Mouse (Mus musculus) lung, postnatal 0 days (tissue): ENCODE measurements at regions not wholly inside any gene's neighbourhood (a gene's known extent, or its start where the extent isn't known, plus 50 kb on each side); places are given as distances from the start of the nearest gene placed in this dataset.

Source experiments
- ATAC-seq: fragments of 200-750 bp; cut with Nextera tagmentation; 2 replicates; pipeline ENCODE4 v1.8.0; 2017; ENCODE audit warnings: moderate library complexity
- DNase-seq: peaks from one replicate; pipeline ENCODE4 v3.0.0-alpha.2; 2016; ENCODE audit warnings: low spot score
- H3K27ac ChIP-seq: fragments of 300-500 bp; sonication (generic); 2 replicates; pipeline ENCODE4 v1.5.1; 2014; ENCODE audit warnings: antibody characterized with exemption, mild to moderate bottlenecking, low read length, mixed read lengths
- H3K27me3 ChIP-seq: fragments of 300-500 bp; sonication (generic); replicated peaks from 2 replicates; pipeline ENCODE4 v1.6.1; 2014; ENCODE audit warnings: low read length, mixed read lengths; ENCODE audit not compliant: insufficient read depth
- H3K36me3 ChIP-seq: fragments of 300-500 bp; sonication (generic); 2 replicates; pipeline ENCODE4 v1.6.1; 2014; ENCODE audit warnings: low read length, mixed read lengths; ENCODE audit not compliant: insufficient read depth
- H3K4me1 ChIP-seq: fragments of 300-500 bp; sonication (generic); 2 replicates; pipeline ENCODE4 v1.6.1; 2014; ENCODE audit warnings: antibody characterized with exemption, low read depth, low read length, mixed read lengths; ENCODE audit not compliant: insufficient read depth
- H3K4me2 ChIP-seq: fragments of 300-500 bp; sonication (generic); replicated peaks from 2 replicates; pipeline ENCODE4 v1.6.1; 2014; ENCODE audit warnings: low read depth, mild to moderate bottlenecking, low read length, moderate library complexity, mixed read lengths
- H3K4me3 ChIP-seq: fragments of 300-500 bp; sonication (generic); 2 replicates; pipeline ENCODE4 v1.5.1; 2014; ENCODE audit warnings: low read depth, low read length
- H3K9ac ChIP-seq: fragments of 300-500 bp; sonication (generic); replicated peaks from 2 replicates; pipeline ENCODE4 v1.6.1; 2014; ENCODE audit warnings: low read depth, mild to moderate bottlenecking
- H3K9me3 ChIP-seq: fragments of 300-500 bp; sonication (generic); 2 replicates; pipeline ENCODE4 v1.6.1; 2016; ENCODE audit warnings: low read length, mixed read lengths
- CTCF ChIP-seq: IDR thresholded peaks from 2 replicates; pipeline ENCODE4 v1.5.1; 2016; ENCODE audit warnings: antibody characterized with exemption, mild to moderate bottlenecking
- EP300 ChIP-seq: IDR thresholded peaks from 2 replicates; pipeline ENCODE4 v1.6.1; 2016; ENCODE audit warnings: antibody characterized with exemption, mild to moderate bottlenecking, control low read depth
- WGBS: fragments of 180-500 bp; shearing (Covaris S2); extraction: QIAGEN DNeasy Blood & Tissue Kit; methylation state at CpG from one replicate; pipeline ENCODE4 v1.1.7; 2014; 5-methylcytosine and 5-hydroxymethylcytosine counted together

GRCm38 (mm10) chr11:104059085-104059484 is 73.6 kb upstream of the Crhr1 start:
- DNase-seq = no peak
- Histone ChIP-seq H3K36me3 (no peaks in the 10 kb centered on the region), H3K4me1 (no peaks in the 10 kb centered on the region), H3K4me3 (no peak overlapping the region), H3K4me2 (no peak overlapping the region), H3K9ac (no peak overlapping the region), H3K27me3 (no peaks in the 10 kb centered on the region), H3K27ac (no peak overlapping the region), H3K9me3 (no peaks in the 10 kb centered on the region)
- TF ChIP-seq CTCF (no peak), EP300 (no peak)
- no peak for ATAC-seq
- 63% methylated on average over 6 of the region's 6 CpGs for WGBS

GRCm38 (mm10) chr11:104061361-104061760 is 71.3 kb upstream of the Crhr1 start:
- H3K4me2 ChIP-seq = no peak overlapping the region
- H3K4me3 ChIP-seq = no peak overlapping the region
- TF ChIP-seq CTCF (no peak), EP300 (no peak)
- H3K27me3 ChIP-seq = no peaks in the 10 kb centered on the region
- no peaks in the 10 kb centered on the region for H3K9me3 ChIP-seq
- H3K4me1 ChIP-seq = no peaks in the 10 kb centered on the region
- WGBS = 76% methylated on average over 6 of the region's 6 CpGs
- no peaks in the 10 kb centered on the region for H3K36me3 ChIP-seq
- no peak overlapping the region for H3K9ac ChIP-seq
- DNase-seq (no peak), ATAC-seq (no peak)
- no peak overlapping the region for H3K27ac ChIP-seq

- no peaks in the 10 kb centered on the region for H3K9me3 ChIP-seq
- H3K4me1 ChIP-seq = no peaks in the 10 kb centered on the region
- no peak overlapping the region for H3K27ac ChIP-seq
- 81% methylated on average over 5 of the region's 5 CpGs for WGBS
- no peak overlapping the region for H3K9ac ChIP-seq
- ATAC-seq (no peak), DNase-seq (no peak)
- H3K36me3 ChIP-seq = no peaks in the 10 kb centered on the region
- no peak overlapping the region for H3K4me3 ChIP-seq
- no peak for TF ChIP-seq EP300
- no peak for TF ChIP-seq CTCF
- no peak overlapping the region for H3K4me2 ChIP-seq
- no peaks in the 10 kb centered on the region for H3K27me3 ChIP-seq
Measured at GRCm38 (mm10) chr11:104065181-104065580, 67.5 kb upstream of the Crhr1 start.

GRCm38 (mm10) chr11:104072591-104073183 is 60.0 kb upstream of the Crhr1 start:
- no peak overlapping the region for H3K4me2 ChIP-seq
- no peak for DNase-seq
- WGBS = 87% methylated on average over 38 of the region's 38 CpGs

GRCm38 (mm10) chr11:104074763-104075162 is 57.9 kb upstream of the Crhr1 start:
- Histone ChIP-seq H3K9me3 (no peaks in the 10 kb centered on the region), H3K4me1 (no peaks in the 10 kb centered on the region), H3K27ac (no peak overlapping the region), H3K4me3 (no peak overlapping the region), H3K27me3 (no peaks in the 10 kb centered on the region), H3K36me3 (no peaks in the 10 kb centered on the region), H3K9ac (no peak overlapping the region), H3K4me2 (no peak overlapping the region)
- WGBS = 56% methylated on average over 1 of the region's 1 CpGs
- DNase-seq = no peak
- TF ChIP-seq EP300 = no peak
- no peak for TF ChIP-seq CTCF
- no peak for ATAC-seq

More at GRCm38 (mm10) chr11:104072591-104073183, 60.0 kb upstream of the Crhr1 start:
- Histone ChIP-seq H3K36me3 (no peaks in the 10 kb centered on the region), H3K9ac (no peak overlapping the region), H3K27ac (no peak overlapping the region), H3K4me3 (no peak overlapping the region), H3K27me3 (no peaks in the 10 kb centered on the region), H3K4me1 (no peaks in the 10 kb centered on the region), H3K9me3 (no peaks in the 10 kb centered on the region)
- no peak for ATAC-seq
- no peak for TF ChIP-seq CTCF
- TF ChIP-seq EP300 = no peak

- TF ChIP-seq EP300 (no peak), CTCF (no peak)
- WGBS = 49% methylated on average over 10 of the region's 10 CpGs
- DNase-seq = no peak
- H3K9ac ChIP-seq = no peak overlapping the region
- no peak overlapping the region for H3K4me3 ChIP-seq
- H3K4me1 ChIP-seq = no peaks in the 10 kb centered on the region
- H3K4me2 ChIP-seq = no peak overlapping the region
- no peak overlapping the region for H3K27ac ChIP-seq
- ATAC-seq = no peak
- no peaks in the 10 kb centered on the region for H3K27me3 ChIP-seq
- no peaks in the 10 kb centered on the region for H3K36me3 ChIP-seq
- no peaks in the 10 kb centered on the region for H3K9me3 ChIP-seq
Measured at GRCm38 (mm10) chr11:104075394-104075793, 57.3 kb upstream of the Crhr1 start.

- H3K4me3 ChIP-seq = no peak overlapping the region
- no peaks in the 10 kb centered on the region for H3K9me3 ChIP-seq
- H3K27me3 ChIP-seq = no peaks in the 10 kb centered on the region
- H3K4me1 ChIP-seq = no peaks in the 10 kb centered on the region
- TF ChIP-seq EP300 (no peak), CTCF (no peak)
- 73% methylated on average over 2 of the region's 3 CpGs for WGBS
- H3K36me3 ChIP-seq = no peaks in the 10 kb centered on the region
- H3K27ac ChIP-seq = no peak overlapping the region
- no peak for ATAC-seq
- no peak overlapping the region for H3K4me2 ChIP-seq
- no peak for DNase-seq
- H3K9ac ChIP-seq = no peak overlapping the region
Measured at GRCm38 (mm10) chr11:104082083-104082482, 50.6 kb upstream of the Crhr1 start.
